Mouse (Mus musculus): ENCODE measurements around the gene Pifo. TPM values are rescaled to one million over a fixed set of nuclear protein-coding genes. Genes with fewer than 3 reads are reported as not detected.

The Pifo gene
- polyA plus RNA-seq, 1 experiment from 2014 or later = not detected

DNA sequence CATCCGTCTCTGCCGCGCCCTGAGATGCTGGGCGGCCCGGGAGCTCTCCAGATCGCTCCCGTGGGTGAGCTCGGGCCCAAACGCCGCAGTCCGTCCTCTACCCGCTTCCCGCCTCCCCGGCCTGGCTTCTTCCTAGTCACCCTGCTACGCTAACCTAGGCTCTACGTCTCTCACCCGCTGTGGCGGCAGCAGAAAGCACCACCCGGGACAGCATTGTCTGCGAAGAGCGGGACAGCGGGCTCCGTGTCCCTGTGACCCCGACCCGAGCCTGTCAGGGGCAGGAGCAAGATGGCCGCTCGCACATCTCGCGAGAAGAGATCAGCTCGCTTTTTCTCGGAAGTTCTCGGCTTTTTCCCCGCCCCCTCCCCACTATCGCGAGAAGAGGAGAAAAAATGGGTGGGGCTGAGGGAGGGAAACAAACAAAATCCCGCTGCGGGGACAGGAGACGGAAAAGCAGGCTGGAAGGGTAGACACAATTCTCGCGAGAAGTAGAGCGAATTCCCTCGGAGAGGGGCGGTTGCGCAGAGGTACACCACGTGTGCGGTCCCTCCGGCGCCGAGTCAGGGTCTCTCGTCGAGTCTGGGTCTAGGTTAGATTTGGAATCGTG lies 55.4 kb downstream of the Pifo start, which contains the start of gene Wdr77:
Wdr77 (plus strand) TSS at position 396 of the 607 bp plus-strand sequence.
- no peak for TF ChIP-seq CTCF (IDR thresholded peaks at IDR 0.05; ENCODE audit: low read depth)
- H3K27ac ChIP-seq (ENCODE audit: low read depth, low read length) = peak within 1 kb of the TSS; percentile 92
- H3K4me2 ChIP-seq (replicated peaks; ENCODE audit: low read depth) = peak within 1 kb of the TSS; percentile 95
- peak; percentile 97 for ATAC-seq
- no peaks in the 10 kb centered on the region for H3K27me3 ChIP-seq (replicated peaks; ENCODE audit: control insufficient read depth, insufficient read depth, low read length)
- H3K9ac ChIP-seq (ENCODE audit: low read depth, low read length) = peak within 1 kb of the TSS; percentile 96
- H3K36me3 ChIP-seq (ENCODE audit: control insufficient read depth, insufficient read depth) = peaks cover 28% of the 10 kb centered on the region
- under 1% methylated on average over 52 of the region's 52 CpGs for WGBS
- peak within 1 kb of the TSS; percentile 91 for H3K4me3 ChIP-seq (ENCODE audit: low read depth, low read length)
- no peaks in the 10 kb centered on the region; the same call in 1 of the 2 replicates for H3K4me1 ChIP-seq (replicated peaks; ENCODE audit: control insufficient read depth, insufficient read depth, low read length)
- H3K9me3 ChIP-seq (ENCODE audit: control insufficient read depth) = no peaks in the 10 kb centered on the region

GRCm38 (mm10) chr3:105958204-105958603 lies 56.2 kb downstream of the Pifo start:
- no peak for ATAC-seq
- peak overlapping the region; percentile 64 for H3K4me2 ChIP-seq (replicated peaks; ENCODE audit: low read depth)
- WGBS = 32% methylated on average over 5 of the region's 5 CpGs
- H3K36me3 ChIP-seq (ENCODE audit: control insufficient read depth, insufficient read depth) = peaks cover 24% of the 10 kb centered on the region
- H3K9me3 ChIP-seq (ENCODE audit: control insufficient read depth) = no peaks in the 10 kb centered on the region
- peak overlapping the region; percentile 95 for H3K9ac ChIP-seq (ENCODE audit: low read depth, low read length)
- H3K27me3 ChIP-seq (replicated peaks; ENCODE audit: control insufficient read depth, insufficient read depth, low read length) = no peaks in the 10 kb centered on the region
- H3K4me3 ChIP-seq (ENCODE audit: low read depth, low read length) = peak overlapping the region; percentile 91
- H3K4me1 ChIP-seq (replicated peaks; ENCODE audit: control insufficient read depth, insufficient read depth, low read length) = no peaks in the 10 kb centered on the region; the same call in 1 of the 2 replicates
- TF ChIP-seq CTCF (IDR thresholded peaks at IDR 0.05; ENCODE audit: low read depth) = no peak
- H3K27ac ChIP-seq (ENCODE audit: low read depth, low read length) = no peak overlapping the region

GRCm38 (mm10) chr3:105957235-105957634 lies 57.2 kb downstream of the Pifo start:
- no peaks in the 10 kb centered on the region for H3K9me3 ChIP-seq (ENCODE audit: control insufficient read depth)
- no peak for ATAC-seq
- peaks cover 22% of the 10 kb centered on the region for H3K36me3 ChIP-seq (ENCODE audit: control insufficient read depth, insufficient read depth)
- no peak overlapping the region for H3K4me3 ChIP-seq (ENCODE audit: low read depth, low read length)
- no peak overlapping the region for H3K27ac ChIP-seq (ENCODE audit: low read depth, low read length)
- WGBS = 90% methylated on average over 1 of the region's 1 CpGs
- no peaks in the 10 kb centered on the region for H3K27me3 ChIP-seq (replicated peaks; ENCODE audit: control insufficient read depth, insufficient read depth, low read length)
- TF ChIP-seq CTCF (IDR thresholded peaks at IDR 0.05; ENCODE audit: low read depth) = peak; percentile 31; the same call in 1 of the 2 replicates
- no peak overlapping the region; the same call in 1 of the 2 replicates for H3K4me2 ChIP-seq (replicated peaks; ENCODE audit: low read depth)
- no peak overlapping the region for H3K9ac ChIP-seq (ENCODE audit: low read depth, low read length)
- H3K4me1 ChIP-seq (replicated peaks; ENCODE audit: control insufficient read depth, insufficient read depth, low read length) = no peaks in the 10 kb centered on the region; the same call in 1 of the 2 replicates

DNA sequence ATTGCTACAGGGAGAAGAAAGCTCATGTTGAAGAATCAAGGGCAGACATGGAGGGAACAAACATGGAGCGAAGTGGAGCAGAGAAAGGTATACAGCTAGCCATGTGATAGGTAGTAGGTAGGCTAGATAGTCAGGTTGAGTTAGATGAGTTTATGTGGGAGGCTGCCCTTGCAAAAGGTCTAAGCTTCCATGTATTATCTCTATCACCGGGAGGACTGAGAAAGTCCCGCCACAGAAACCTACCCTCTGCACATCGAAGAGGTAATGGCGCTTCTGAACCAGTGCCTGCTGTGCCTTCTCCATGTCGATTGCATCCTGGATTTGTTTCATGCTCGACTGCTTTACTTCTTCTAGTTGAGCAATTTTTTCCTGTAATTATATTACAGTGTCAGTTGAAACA lies 63.1 kb downstream of the Pifo start:
- Histone ChIP-seq H3K4me1 (replicated peaks; ENCODE audit: control insufficient read depth, insufficient read depth, low read length) (no peaks in the 10 kb centered on the region), H3K27me3 (replicated peaks; ENCODE audit: control insufficient read depth, insufficient read depth, low read length) (no peaks in the 10 kb centered on the region), H3K36me3 (ENCODE audit: control insufficient read depth, insufficient read depth) (peaks cover 55% of the 10 kb centered on the region), H3K4me3 (ENCODE audit: low read depth, low read length) (no peak overlapping the region), H3K9ac (ENCODE audit: low read depth, low read length) (no peak overlapping the region), H3K9me3 (ENCODE audit: control insufficient read depth) (no peaks in the 10 kb centered on the region), H3K27ac (ENCODE audit: low read depth, low read length) (no peak overlapping the region), H3K4me2 (replicated peaks; ENCODE audit: low read depth) (no peak overlapping the region)
- WGBS = 95% methylated on average over 7 of the region's 7 CpGs
- ATAC-seq = no peak
- no peak for TF ChIP-seq CTCF (IDR thresholded peaks at IDR 0.05; ENCODE audit: low read depth)

Other genes with a start within 250 kb of the Pifo start
- 119 and 121 TPM in 2 replicates for gene Rap1a, start 213.3 kb downstream of the Pifo start, polyA plus RNA-seq (2015; fragmentation: Nextera tagmentation; extraction: Ambion mirVana)
- gene Adora3, start 143.8 kb downstream of the Pifo start, polyA plus RNA-seq (2015; fragmentation: Nextera tagmentation; extraction: Ambion mirVana) = 0.43 TPM in 2 replicates
- gene Tmigd3, start 143.7 kb downstream of the Pifo start, polyA plus RNA-seq (2015; fragmentation: Nextera tagmentation; extraction: Ambion mirVana) = 0.44 and 0.48 TPM in 2 replicates
- gene I830077J02Rik, start 82.0 kb downstream of the Pifo start, polyA plus RNA-seq (2015; fragmentation: Nextera tagmentation; extraction: Ambion mirVana) = 0.89 and 1.7 TPM in 2 replicates
- gene Wdr77, start 55.3 kb downstream of the Pifo start, polyA plus RNA-seq (2015; fragmentation: Nextera tagmentation; extraction: Ambion mirVana) = 33.1 and 33.4 TPM in 2 replicates
- 556 and 605 TPM in 2 replicates for gene Atp5f1, start 54.5 kb downstream of the Pifo start, polyA plus RNA-seq (2015; fragmentation: Nextera tagmentation; extraction: Ambion mirVana)
- gene Ovgp1, start 40.9 kb downstream of the Pifo start, polyA plus RNA-seq (2015; fragmentation: Nextera tagmentation; extraction: Ambion mirVana) = 0.20 and 0.31 TPM in 2 replicates
- 0.16 TPM in 1 of 2 replicates, not detected in the other for gene Chil5, start 18.2 kb upstream of the Pifo start, polyA plus RNA-seq (2015; fragmentation: Nextera tagmentation; extraction: Ambion mirVana)
- gene Chia1, start 98.6 kb upstream of the Pifo start, polyA plus RNA-seq (2015; fragmentation: Nextera tagmentation; extraction: Ambion mirVana) = not detected in 2 replicates
- gene Chil3, start 152.9 kb upstream of the Pifo start, polyA plus RNA-seq (2015; fragmentation: Nextera tagmentation; extraction: Ambion mirVana) = 0.13 TPM in 1 of 2 replicates, not detected in the other
- gene Chil4, start 204.9 kb upstream of the Pifo start, polyA plus RNA-seq (2015; fragmentation: Nextera tagmentation; extraction: Ambion mirVana) = not detected in 2 replicates